Mouse (Mus musculus): ENCODE measurements at regions not wholly inside any gene's neighbourhood (a gene's known extent, or its start where the extent isn't known, plus 50 kb on each side); places are given as distances from the start of the nearest gene placed in this dataset.

GRCm38 (mm10) chr8:113250264-113250663 is 385.1 kb upstream of the Mon1b start:
- DNase-seq (ENCODE audit: low read depth) = no peak

GRCm38 (mm10) chr8:113254076-113254475 is 381.3 kb upstream of the Mon1b start:
- no peak for DNase-seq (ENCODE audit: low read depth)

- DNase-seq (ENCODE audit: low read depth) = no peak
Observed at GRCm38 (mm10) chr8:113259477-113259876, 375.9 kb upstream of the Mon1b start.

GRCm38 (mm10) chr8:113263296-113263695 is 372.1 kb upstream of the Mon1b start:
- no peak for DNase-seq (ENCODE audit: low read depth)

DNA sequence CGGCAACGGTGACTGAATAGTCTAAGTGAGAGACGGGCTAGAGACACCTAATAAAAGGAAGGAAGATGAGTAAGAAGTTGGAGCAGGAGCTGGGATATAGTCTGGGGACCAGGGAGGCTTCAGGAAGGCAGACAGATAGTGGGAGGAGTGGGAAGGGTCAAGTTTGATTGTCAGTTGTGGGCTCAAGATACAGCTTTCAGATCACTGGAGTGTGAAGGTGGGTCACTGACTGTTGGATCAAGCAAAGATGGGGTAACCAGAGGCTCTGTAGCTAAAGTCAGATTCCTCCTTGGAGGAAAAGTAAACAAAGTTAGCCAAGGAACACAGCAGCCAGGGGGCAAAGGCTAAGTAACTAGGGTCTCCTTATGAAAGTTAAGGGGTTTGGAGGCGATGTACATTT is 364.1 kb upstream of the Mon1b start:
- DNase-seq (ENCODE audit: low read depth) = no peak

- no peak for DNase-seq (ENCODE audit: low read depth)
Observed at GRCm38 (mm10) chr8:113300273-113300843, 335.0 kb upstream of the Mon1b start.

DNA sequence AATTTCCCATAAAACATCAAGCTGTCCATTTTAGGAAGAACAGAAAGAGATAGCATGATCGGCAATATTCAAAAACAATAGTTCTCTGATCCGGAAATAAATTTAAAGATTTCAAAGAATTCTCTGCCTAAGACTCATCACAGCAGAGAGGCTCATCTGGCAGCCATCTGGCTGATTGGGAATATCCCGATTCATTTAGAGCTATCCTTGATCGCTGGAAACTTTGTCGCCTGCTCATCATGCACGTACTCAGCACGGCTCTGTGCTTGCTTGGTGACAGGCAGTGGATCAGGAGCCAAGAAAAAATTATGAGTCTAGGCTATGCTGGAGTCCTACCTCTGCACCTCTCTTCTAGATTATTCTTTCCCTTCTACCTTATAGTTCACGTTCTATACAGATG is 332.0 kb upstream of the Mon1b start:
- DNase-seq (ENCODE audit: low read depth) = no peak

GRCm38 (mm10) chr8:113317169-113317568 is 318.2 kb upstream of the Mon1b start:
- no peak for DNase-seq (ENCODE audit: low read depth)

- DNase-seq (ENCODE audit: low read depth) = no peak
Observed at GRCm38 (mm10) chr8:113331576-113331975, 303.8 kb upstream of the Mon1b start.

DNA sequence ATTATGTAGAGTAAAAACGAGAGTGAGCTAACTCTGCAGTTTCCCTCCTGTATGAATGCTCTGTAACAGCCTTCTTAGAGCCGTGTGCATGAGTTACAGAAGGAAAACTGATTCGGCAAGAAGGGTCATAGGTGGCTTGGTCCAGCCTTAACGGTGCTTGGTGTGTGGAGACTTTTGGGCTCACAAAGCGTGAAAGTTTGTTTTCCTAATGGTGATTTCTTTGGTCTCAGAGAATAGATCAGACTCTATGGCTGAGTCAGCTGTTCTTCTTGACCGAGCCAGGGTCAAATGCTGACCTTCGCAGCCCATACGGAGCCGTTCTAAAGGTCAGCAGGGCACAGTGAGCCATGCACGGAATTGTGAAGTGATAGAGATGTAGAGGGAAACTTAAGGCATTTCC is 294.1 kb upstream of the Mon1b start:
- no peak for DNase-seq (ENCODE audit: low read depth)

DNA sequence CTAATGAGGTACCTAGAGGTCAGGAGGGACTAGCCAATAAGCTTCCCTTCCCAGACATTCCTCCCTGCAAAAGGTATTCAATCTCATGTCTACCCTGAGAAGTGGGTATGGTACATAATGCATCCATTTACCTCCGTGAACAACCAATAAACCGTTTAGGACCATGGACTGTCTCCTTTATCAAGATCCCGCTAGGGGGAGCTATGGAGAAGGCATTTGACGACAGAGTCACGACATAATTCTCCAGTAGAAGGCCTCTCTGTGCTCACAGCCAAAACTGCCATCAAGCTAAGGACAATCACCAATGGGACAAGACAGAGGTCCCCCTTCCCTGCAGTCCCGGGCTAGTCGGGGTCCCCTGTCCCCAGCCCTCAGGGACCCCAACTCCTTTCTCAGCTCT is 273.5 kb upstream of the Mon1b start:
- DNase-seq (ENCODE audit: low read depth) = no peak

DNA sequence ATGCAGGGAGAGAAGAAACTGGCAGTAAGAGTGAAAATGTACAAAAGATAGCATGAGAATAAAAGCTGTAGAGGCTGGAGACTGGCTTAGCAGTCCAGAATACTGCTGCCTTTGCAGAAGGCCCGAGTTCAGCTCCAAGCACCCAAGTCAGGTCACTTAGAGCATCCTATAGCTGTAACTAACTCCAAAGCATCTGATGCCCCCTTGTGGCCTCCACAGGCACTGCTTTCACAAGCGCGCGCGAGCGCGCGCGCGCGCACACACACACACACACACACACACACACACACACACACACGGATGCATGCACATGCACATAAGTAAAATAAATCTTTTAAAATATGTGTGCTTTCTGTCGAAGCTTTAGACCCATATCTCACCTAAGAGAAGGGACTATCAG is 271.2 kb upstream of the Mon1b start:
- DNase-seq (ENCODE audit: low read depth) = no peak

GRCm38 (mm10) chr8:113383517-113383916 is 251.9 kb upstream of the Mon1b start:
- DNase-seq (ENCODE audit: low read depth) = no peak

DNA sequence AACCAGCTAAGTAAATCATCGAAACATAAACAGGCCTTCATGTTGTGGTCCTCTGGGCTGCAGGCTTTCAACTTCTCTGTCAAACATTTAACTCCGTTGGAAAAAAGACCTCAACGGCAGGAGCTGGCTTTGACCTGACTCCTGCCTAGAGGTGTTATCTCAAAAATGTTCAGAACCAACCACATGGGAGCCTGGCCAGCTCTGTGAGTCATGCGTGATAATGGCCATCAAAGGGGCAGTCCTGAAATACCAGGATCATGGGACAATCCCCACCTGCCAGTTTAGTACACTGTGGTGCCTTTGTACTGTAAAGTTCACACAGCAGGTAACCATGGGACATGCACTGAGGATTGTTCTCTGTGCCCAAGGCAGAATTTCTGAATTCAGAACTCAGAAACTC is 251.4 kb upstream of the Mon1b start:
- no peak for DNase-seq (ENCODE audit: low read depth)

- no peak for DNase-seq (ENCODE audit: low read depth)
Observed at GRCm38 (mm10) chr8:113389504-113389903, 245.9 kb upstream of the Mon1b start.

- no peak for DNase-seq (ENCODE audit: low read depth)
Observed at GRCm38 (mm10) chr8:113390038-113390437, 245.3 kb upstream of the Mon1b start.

DNA sequence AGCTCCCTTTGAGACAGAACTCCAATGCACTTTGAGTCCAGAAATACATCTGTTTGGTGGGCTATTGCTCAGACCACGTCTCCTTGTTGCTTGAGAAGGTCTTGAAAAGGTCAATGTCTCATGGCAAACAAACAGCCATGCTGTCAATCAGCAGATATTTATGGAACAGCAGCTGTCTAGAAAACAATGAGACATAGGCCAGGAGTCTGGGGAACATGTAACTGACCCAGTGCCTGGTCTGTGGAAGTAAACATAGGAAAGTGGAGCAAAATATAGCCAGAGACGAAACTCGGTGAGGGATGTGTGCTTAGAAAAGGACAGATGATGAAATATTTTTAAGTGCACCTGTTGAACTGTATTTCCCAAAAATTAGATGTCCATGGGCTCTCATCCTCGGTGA is 241.1 kb upstream of the Mon1b start:
- no peak for DNase-seq (ENCODE audit: low read depth)

GRCm38 (mm10) chr8:113405158-113405557 is 230.2 kb upstream of the Mon1b start:
- DNase-seq (ENCODE audit: low read depth) = no peak

- no peak for DNase-seq (ENCODE audit: low read depth)
Observed at GRCm38 (mm10) chr8:113419352-113419751, 216.0 kb upstream of the Mon1b start.

DNA sequence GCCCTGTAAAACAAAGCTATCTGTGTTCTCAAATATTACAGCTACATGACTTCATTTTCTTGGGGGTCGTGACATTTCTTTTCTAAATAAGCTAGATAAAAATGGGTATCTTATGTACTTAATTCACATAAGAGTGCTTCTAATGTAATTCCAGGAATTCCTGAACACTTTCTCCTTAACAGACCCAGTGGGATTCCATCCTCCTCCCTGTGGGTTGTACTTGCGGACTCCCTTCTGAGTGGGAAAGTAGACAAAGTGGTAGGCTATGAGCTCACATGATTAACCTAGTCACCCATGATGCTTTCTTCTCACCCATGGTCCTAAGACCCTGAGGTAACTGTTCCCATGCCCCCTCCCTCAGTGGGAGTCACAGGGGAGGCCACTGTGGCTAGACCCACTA is 212.7 kb upstream of the Mon1b start:
- no peak for DNase-seq (ENCODE audit: low read depth)

DNA sequence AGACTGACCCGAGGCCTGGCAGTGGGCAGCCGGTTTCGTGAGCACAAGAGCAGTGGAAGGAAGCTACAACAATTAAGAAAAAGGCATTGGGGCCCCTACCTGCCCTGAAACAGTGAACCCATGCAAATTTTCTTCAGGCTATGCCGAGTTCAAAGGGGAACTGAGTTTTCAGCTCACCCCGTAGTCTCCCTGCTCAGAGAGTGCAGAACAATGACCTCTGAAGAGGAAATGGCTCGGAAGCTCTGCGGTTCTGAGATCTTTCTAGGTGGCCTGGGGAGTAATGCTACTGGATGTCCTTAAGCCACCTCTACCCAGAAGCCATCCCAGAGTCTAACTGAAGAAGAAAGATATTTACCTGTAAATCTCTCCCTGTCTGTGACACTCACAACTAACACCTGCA is 196.3 kb upstream of the Mon1b start:
- no peak for DNase-seq (ENCODE audit: low read depth)

DNA sequence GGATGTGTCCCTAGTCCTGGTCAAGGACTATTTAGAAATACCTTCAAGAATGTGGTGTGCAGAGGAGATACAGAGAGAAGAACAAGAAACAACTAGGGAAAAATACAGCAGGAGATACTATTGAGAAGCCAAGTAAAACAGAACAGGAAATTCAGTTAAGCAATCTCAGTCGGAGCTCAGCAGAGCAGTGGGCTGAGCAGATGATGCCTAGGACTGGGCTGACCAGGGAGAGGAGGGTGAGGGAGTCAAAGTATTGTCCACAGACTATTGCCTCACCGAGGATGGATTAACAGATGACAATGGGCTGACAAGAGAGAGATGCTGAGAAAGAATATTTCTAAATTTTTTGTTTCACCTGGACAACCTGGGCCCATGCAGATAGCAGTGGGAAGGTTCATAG is 181.4 kb upstream of the Mon1b start:
- no peak for DNase-seq (ENCODE audit: low read depth)

GRCm38 (mm10) chr8:113464625-113465024 is 170.8 kb upstream of the Mon1b start:
- DNase-seq (ENCODE audit: low read depth) = no peak

- no peak for DNase-seq (ENCODE audit: low read depth)
Observed at GRCm38 (mm10) chr8:113465156-113465555, 170.2 kb upstream of the Mon1b start.

GRCm38 (mm10) chr8:113466683-113467082 is 168.7 kb upstream of the Mon1b start:
- DNase-seq (ENCODE audit: low read depth) = no peak

Measured in fibroblast of lung, adult 2 months (primary cell).